Mouse (Mus musculus): ENCODE measurements around the gene Nufip1.
A peak's percentile ranks its signal among the peaks of the same experiment; 100 is the strongest.

Gene Nufip1

GRCm38 (mm10) chr14:76110396-76111221 is at the start of gene Nufip1, which contains the start of gene Gpalpp1:
Gene Nufip1, plus strand, starts transcription at chr14:76110891.
Gene Gpalpp1, minus strand, starts transcription at chr14:76110760.
- peak; percentile 96 for DNase-seq

DNA sequence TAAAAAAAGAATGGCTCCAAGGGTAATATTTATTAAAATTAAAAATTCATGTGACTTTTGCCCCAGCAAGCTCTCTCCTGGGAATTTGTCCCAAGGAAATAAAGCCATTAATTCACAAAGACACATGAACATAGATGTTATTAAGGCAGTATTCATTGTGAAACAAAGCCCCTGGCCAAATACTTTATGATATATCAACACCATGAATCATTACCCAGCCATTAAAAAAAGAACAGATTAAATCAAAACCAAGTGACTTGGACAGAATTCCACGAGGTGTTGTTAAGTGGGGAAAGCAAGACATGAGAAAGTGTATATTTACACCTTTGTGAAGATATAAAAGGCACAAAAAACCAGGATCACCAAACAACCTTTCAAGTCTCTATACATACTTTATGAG is 43.5 kb upstream of the Nufip1 start:
- DNase-seq, result no peak

DNA sequence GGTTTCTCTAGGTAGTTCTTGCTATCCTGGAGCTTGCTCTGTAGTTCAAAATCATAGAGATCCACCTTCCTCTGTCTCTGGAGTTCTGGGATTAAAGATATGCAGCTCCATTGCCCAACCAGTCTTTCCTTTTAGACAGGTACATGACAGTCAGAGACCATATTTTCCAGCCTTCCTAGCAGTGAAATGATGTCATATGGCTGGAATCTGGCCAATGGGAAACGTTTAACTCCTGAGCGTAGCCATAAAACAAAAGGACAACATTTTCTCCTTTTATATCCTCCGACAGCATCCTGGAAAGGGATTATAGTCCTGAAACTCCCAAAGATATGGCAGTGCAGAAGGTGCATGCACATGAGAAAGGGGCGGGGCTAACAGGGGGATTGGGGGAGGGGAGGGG is 42.4 kb upstream of the Nufip1 start:
- DNase-seq, result no peak

DNA sequence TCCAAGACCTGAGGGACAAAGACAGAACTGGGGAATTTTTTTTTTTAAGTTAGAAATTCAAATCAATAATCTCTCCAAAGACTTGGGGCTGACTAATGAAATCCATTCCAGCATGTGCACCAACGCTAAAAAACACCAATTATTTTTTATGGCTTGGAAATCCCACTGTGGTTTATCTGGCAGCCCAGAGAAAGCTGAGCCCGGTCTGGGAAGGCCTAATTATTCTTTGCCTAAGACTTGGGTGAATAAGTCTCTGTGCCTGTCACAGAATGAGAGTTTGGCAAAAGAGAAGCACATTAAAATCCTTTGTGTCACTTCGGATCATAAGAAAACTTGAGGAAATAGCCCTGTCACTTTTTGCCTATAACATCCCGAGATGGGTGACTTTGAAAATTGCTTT is 41.4 kb upstream of the Nufip1 start:
- DNase-seq, result no peak

GRCm38 (mm10) chr14:76072626-76073025 is 38.1 kb upstream of the Nufip1 start:
- no peak for DNase-seq

- DNase-seq, result no peak
Observed at GRCm38 (mm10) chr14:76074206-76074605, 36.5 kb upstream of the Nufip1 start.

- DNase-seq, result no peak
Observed at GRCm38 (mm10) chr14:76075721-76076120, 35.0 kb upstream of the Nufip1 start.

GRCm38 (mm10) chr14:76076602-76077001 is 34.1 kb upstream of the Nufip1 start:
- DNase-seq, result no peak

DNA sequence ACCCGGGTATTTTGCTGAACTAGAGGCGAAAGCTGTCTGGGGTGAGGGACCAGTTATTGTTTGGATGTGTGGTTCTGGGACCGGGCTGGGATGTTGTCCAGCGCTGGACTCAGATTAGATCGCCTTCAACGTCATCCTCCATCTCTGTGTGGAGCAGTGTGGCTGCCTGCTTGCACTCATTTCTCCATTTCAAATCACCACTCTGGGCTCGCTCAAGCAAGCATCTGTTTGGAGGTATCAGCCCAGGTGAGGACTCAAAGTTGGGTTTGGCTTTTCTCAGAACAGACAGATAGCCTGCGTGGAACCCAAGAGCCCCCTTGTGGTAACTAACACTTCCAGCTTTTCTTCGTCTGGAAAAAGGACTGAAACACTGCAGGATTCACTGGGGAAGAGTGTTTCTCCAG is 33.6 kb upstream of the Nufip1 start:
- peak; percentile 59 for DNase-seq

- DNase-seq, result no peak
Observed at GRCm38 (mm10) chr14:76081451-76081850, 29.2 kb upstream of the Nufip1 start.

GRCm38 (mm10) chr14:76082086-76082636 is 28.5 kb upstream of the Nufip1 start:
- DNase-seq, result no peak

GRCm38 (mm10) chr14:76084188-76084587 is 26.5 kb upstream of the Nufip1 start:
- DNase-seq, result no peak

- no peak for DNase-seq
Observed at GRCm38 (mm10) chr14:76097244-76097643, 13.4 kb upstream of the Nufip1 start.

GRCm38 (mm10) chr14:76097815-76098214 is 12.9 kb upstream of the Nufip1 start:
- no peak for DNase-seq

DNA sequence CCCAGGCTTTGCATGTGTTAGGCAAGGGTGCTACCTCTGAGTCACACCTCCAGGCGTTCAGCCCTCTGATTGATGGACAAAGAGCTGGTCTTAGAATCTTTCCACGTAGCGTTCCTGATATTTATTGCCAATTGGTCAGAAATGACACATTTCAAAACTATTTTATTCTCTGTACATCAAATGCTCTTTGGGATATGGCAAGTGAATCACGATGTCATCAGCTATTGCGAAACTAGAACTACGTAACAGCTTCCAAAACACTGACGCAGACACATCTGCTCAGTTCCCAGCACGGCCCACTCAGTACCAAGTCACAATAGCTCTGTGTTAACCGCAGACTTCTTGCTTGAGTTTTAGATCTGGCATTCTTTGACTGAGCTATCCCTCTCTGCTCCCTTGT is 11.1 kb upstream of the Nufip1 start:
- DNase-seq, result no peak

GRCm38 (mm10) chr14:76115744-76116143 is 5.1 kb downstream of the Nufip1 start:
- no peak for DNase-seq

DNA sequence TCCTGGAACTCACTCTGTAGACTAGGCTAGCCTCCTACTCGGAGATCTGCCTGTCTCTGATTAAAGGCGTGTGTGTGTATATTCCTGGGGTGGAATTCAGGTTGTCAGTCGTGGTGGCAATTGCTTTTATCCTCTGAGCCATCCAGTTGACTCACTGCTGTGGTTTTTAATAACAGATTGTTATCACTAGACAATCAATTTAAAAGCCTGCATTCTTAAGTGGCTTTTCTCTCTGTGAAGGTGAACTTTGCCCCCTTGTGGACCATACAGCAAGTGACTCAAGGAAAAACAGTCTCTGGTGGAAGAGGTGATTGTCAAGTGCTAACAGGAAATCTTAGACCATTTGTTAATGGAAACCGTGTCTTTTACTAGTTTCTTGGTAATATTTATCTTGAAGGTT is 8.3 kb downstream of the Nufip1 start:
- DNase-seq, result no peak

DNA sequence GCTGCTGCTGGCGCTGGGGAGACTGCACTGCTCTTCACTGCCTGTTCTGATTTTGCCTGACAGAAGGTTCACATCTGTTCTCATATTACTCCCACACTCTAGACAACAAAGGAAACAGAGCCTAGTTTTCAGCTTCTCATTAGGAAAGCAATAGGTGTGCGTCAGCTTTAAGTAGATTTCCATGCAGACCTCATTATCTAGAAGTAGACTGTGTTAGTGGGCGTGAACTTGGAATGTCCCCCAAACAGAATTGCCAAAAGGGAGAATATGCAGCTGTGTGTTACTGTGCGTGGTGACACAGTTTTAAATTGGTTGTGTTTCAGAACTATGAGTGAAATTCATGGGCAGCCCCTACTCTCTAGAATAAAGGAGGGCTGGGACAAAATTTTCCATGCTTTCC is 9.8 kb downstream of the Nufip1 start:
- DNase-seq, result no peak

- DNase-seq, result peak; percentile 68
Observed at GRCm38 (mm10) chr14:76121901-76122662, 11.4 kb downstream of the Nufip1 start.

DNA sequence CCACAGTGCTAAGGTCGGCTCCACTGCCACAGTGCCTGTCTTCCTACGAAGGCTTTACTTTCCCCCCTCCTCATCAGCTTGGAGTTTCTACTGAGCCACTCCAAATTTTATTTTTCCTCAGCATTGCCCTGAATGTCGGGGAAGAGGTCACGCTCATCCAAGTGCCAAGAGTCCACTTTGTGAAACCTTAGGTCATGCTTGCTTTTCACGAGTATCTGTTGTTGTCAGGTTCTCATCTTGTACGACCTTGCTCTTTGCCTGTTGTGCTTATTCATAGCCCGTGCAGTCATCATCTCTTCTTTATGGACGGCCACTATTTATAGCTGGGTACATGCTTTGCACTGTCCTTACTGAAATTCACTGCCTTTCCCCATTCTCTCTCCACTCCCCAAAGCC is 12.0 kb downstream of the Nufip1 start:
- DNase-seq, result no peak

DNA sequence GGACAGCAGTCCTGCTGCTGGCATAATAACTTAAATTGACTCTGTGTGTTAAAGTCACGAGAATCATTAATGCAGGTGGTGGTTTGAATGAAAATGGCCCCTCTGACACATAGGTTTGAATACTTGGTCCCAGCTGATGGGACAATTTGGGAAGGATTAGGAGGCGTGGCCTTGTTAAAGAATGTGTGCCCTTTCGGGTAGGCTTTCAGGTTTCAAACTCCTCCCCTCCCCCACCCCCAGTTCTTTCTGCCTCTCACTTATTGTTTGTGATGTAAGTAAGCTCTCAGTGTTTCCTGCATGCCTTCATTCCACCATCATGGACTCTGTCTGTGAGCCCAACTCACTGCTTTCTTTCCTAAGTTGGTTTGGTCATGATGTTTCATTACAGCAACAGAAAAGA is 16.6 kb downstream of the Nufip1 start:
- no peak for DNase-seq

- no peak for DNase-seq
Observed at GRCm38 (mm10) chr14:76128174-76128573, 17.5 kb downstream of the Nufip1 start.

GRCm38 (mm10) chr14:76134975-76135374 is 24.3 kb downstream of the Nufip1 start:
- DNase-seq, result no peak

GRCm38 (mm10) chr14:76145248-76145647 is 34.6 kb downstream of the Nufip1 start:
- no peak for DNase-seq

All from lung, postnatal 36 days (tissue).